9 mouse cellular contexts compared by ENCODE assay signal in genomic region chr5:143470421-143471164, GRCm38 (mm10). TPM values are rescaled to one million over a fixed set of nuclear protein-coding genes. Genes with fewer than 3 reads are reported as not detected.
A peak's percentile ranks its signal among the peaks of the same experiment; 100 is the strongest.
DNase-seq lines count a peak whose midpoint lies in the region; ATAC-seq lines count a peak whose summit lies in the region.
"Had no signal": no experiment of that assay in that cellular context is flagged by ENCODE, and none has a peak within 500 bp of the region (broad histone marks: within the 10 kb centered on the region; RNA-seq: fewer than 3 reads in every experiment).

No protein-coding gene starts in this region.

- no peak; the same call in 1 of the 2 replicates for ATAC-seq in hindbrain, embryonic 14.5 days (ENCODE audit: low FRiP score)
- ATAC-seq in hindbrain, embryonic 12.5 days (ENCODE audit: low FRiP score) = no peak
- peak; percentile 80 for ATAC-seq in cerebellum, adult (ENCODE audit: insufficient number of reproducible peaks, low FRiP score, low TSS enrichment)
- ATAC-seq in megakaryocyte-erythroid progenitor cell, adult 5-6 weeks (replicated peaks; ENCODE audit: low FRiP score, low TSS enrichment, poor library complexity, severe bottlenecking) = peak; percentile 31; the same call in 1 of the 2 replicates
- ATAC-seq in erythroid progenitor cell, adult 5-6 weeks (replicated peaks; ENCODE audit: low FRiP score, poor library complexity, severe bottlenecking) = no peak
- ATAC-seq: Patski had no signal

- peaks cover 74% of the 10 kb centered on the region for H3K36me3 ChIP-seq in hindbrain, embryonic 14.5 days (replicated peaks; ENCODE audit: control insufficient read depth, insufficient read depth)
- H3K36me3 ChIP-seq in hindbrain, embryonic 12.5 days = peaks cover 61% of the 10 kb centered on the region

- no peak overlapping the region for H3K9ac ChIP-seq in hindbrain, embryonic 14.5 days
- H3K9ac ChIP-seq in hindbrain, embryonic 12.5 days = no peak overlapping the region

- 71% methylated on average over 15 of the region's 15 CpGs for WGBS in hindbrain, embryonic 14.5 days
- 84% methylated on average over 15 of the region's 15 CpGs for WGBS in hindbrain, embryonic 12.5 days

- H3K4me2 ChIP-seq in hindbrain, embryonic 14.5 days (replicated peaks) = no peak overlapping the region
- H3K4me2 ChIP-seq in hindbrain, embryonic 12.5 days (replicated peaks) = no peak overlapping the region

- H3K9me3 ChIP-seq in hindbrain, embryonic 14.5 days (ENCODE audit: control insufficient read depth, low read length) = no peaks in the 10 kb centered on the region
- H3K9me3 ChIP-seq in hindbrain, embryonic 12.5 days (replicated peaks) = no peaks in the 10 kb centered on the region

- peak; percentile 45 for DNase-seq in hindbrain, embryonic 14.5 days (ENCODE audit: low spot score)
- peak; percentile 83 for DNase-seq in A20 (ENCODE audit: low read depth, low spot score)
- DNase-seq in heart, adult 8-10 months (ENCODE audit: low spot score) = peak; percentile 75
- peak; percentile 9 to 45 for DNase-seq in kidney, postnatal 4 days

- H3K4me3 ChIP-seq in hindbrain, embryonic 14.5 days (replicated peaks; ENCODE audit: low read length) = no peak overlapping the region
- no peak overlapping the region for H3K4me3 ChIP-seq in hindbrain, embryonic 12.5 days

- peaks cover 4% of the 10 kb centered on the region for H3K4me1 ChIP-seq in hindbrain, embryonic 14.5 days (replicated peaks; ENCODE audit: control insufficient read depth, insufficient read depth, low read length)
- 0 out of 2 replicates have a peak, but pooled peaks cover 3% of the 10 kb centered on the region for H3K4me1 ChIP-seq in hindbrain, embryonic 12.5 days

- no peaks in the 10 kb centered on the region for H3K27me3 ChIP-seq in hindbrain, embryonic 14.5 days (ENCODE audit: control insufficient read depth, insufficient read depth, low read length)
- H3K27me3 ChIP-seq in hindbrain, embryonic 12.5 days = no peaks in the 10 kb centered on the region
- H3K27me3 ChIP-seq: Patski had no signal

- 0 out of 2 replicates have a peak overlapping the region, but pooled peaks have one; percentile 5 for H3K27ac ChIP-seq in hindbrain, embryonic 14.5 days
- no peak overlapping the region for H3K27ac ChIP-seq in hindbrain, embryonic 12.5 days

RNA-seq across cellular contexts. Expression of gene Daglb, which starts 6.2 kb away (rescaled TPM):
- 17.1 and 17.5 TPM in 2 replicates for polyA plus RNA-seq in hindbrain, embryonic 14.5 days (2014; fragmentation: Nextera tagmentation; extraction: Ambion mirVana)
- polyA plus RNA-seq in hindbrain, embryonic 12.5 days (2016; fragmentation: Nextera tagmentation; extraction: Ambion mirVana) = 13.4 and 14.6 TPM in 2 replicates
- 1 to 10 TPM; 8.1 to 9.3 (median 8.8) TPM for total RNA-seq in heart, adult 8-10 months (2022)
- 15.7 and 23.9 TPM in 2 replicates for total RNA-seq in megakaryocyte-erythroid progenitor cell, adult 5-6 weeks (2014; fragmentation: Nextera tagmentation)
- 10.3 and 12.4 TPM in 2 replicates for total RNA-seq in megakaryocyte-erythroid progenitor cell, adult 5-6 weeks (2017)
- total RNA-seq in erythroid progenitor cell, adult 5-6 weeks (2015; ENCODE audit: low replicate concordance) = 14.1 and 22.2 TPM in 2 replicates
- 14.1 and 16.0 TPM in 2 replicates for total RNA-seq in erythroid progenitor cell, adult 5-6 weeks (2017; ENCODE audit: low replicate concordance)

RNA-seq across cellular contexts. Expression of gene Rac1, which starts 57.2 kb away (rescaled TPM):
- 473 and 504 TPM in 2 replicates for polyA plus RNA-seq in hindbrain, embryonic 14.5 days (2014; fragmentation: Nextera tagmentation; extraction: Ambion mirVana)
- polyA plus RNA-seq in hindbrain, embryonic 12.5 days (2016; fragmentation: Nextera tagmentation; extraction: Ambion mirVana) = 411 and 449 TPM in 2 replicates
- 100 to 1,000 TPM; 207 to 235 (median 219) TPM for total RNA-seq in heart, adult 8-10 months (2022)
- total RNA-seq in megakaryocyte-erythroid progenitor cell, adult 5-6 weeks (2014; fragmentation: Nextera tagmentation) = 140 and 211 TPM in 2 replicates
- 64.1 and 110 TPM in 2 replicates for total RNA-seq in megakaryocyte-erythroid progenitor cell, adult 5-6 weeks (2017)
- 195 and 254 TPM in 2 replicates for total RNA-seq in erythroid progenitor cell, adult 5-6 weeks (2015; ENCODE audit: low replicate concordance)
- 40.0 and 104 TPM in 2 replicates for total RNA-seq in erythroid progenitor cell, adult 5-6 weeks (2017; ENCODE audit: low replicate concordance)

Comparison
In these comparisons a context has a peak if more than half of its experiments do, and no peak if none do; other contexts are left out.
1. ATAC-seq: peak in cerebellum, adult (single experiment) and megakaryocyte-erythroid progenitor cell, adult 5-6 weeks (single experiment); none in hindbrain, embryonic 14.5 days (single experiment), hindbrain, embryonic 12.5 days (single experiment) and erythroid progenitor cell, adult 5-6 weeks (single experiment).
2. DNase-seq: peak in every context shown above with its lines; median percentile 83 in A20; 75 in heart, adult 8-10 months; 45 in hindbrain, embryonic 14.5 days; 27 in kidney, postnatal 4 days.